Mouse (Mus musculus) forebrain, embryonic 10.5 days (tissue): ENCODE measurements around the gene Gm16181. TPM values are rescaled to one million over a fixed set of nuclear protein-coding genes. Genes with fewer than 3 reads are reported as not detected.

ENCODE experiments used
- DNase-seq: peaks from one replicate; pipeline ENCODE4 v3.0.0-alpha.2; 2017; ENCODE audit warnings: low spot score; ENCODE audit errors: extremely low spot score
- H3K27ac ChIP-seq: fragments of 300-500 bp; sonication (generic); 2 replicates; pipeline ENCODE4 v1.5.1; 2016; ENCODE audit warnings: mild to moderate bottlenecking
- H3K27me3 ChIP-seq: fragments of 300-500 bp; sonication (generic); 2 replicates; pipeline ENCODE4 v1.6.1; 2016; ENCODE audit warnings: mild to moderate bottlenecking; ENCODE audit not compliant: poor library complexity, severe bottlenecking
- H3K36me3 ChIP-seq: fragments of 300-500 bp; sonication (generic); replicated peaks from 2 replicates; pipeline ENCODE4 v1.6.1; 2016; ENCODE audit warnings: mild to moderate bottlenecking, moderate library complexity
- H3K4me1 ChIP-seq: fragments of 300-500 bp; sonication (generic); 2 replicates; pipeline ENCODE4 v1.6.1; 2016
- H3K4me3 ChIP-seq: fragments of 300-500 bp; sonication (generic); 2 replicates; pipeline ENCODE4 v1.5.1; 2016; ENCODE audit warnings: mild to moderate bottlenecking, moderate library complexity
- H3K9me3 ChIP-seq: fragments of 300-500 bp; sonication (generic); 2 replicates; pipeline ENCODE4 v1.6.1; 2016; ENCODE audit warnings: mild to moderate bottlenecking, moderate library complexity
- WGBS: fragments of 180-500 bp; shearing (Covaris S2); methylation state at CpG from one replicate; pipeline ENCODE4 v1.1.7; 2016; 5-methylcytosine and 5-hydroxymethylcytosine counted together
- polyA plus RNA-seq: library from polyadenylated mRNA; unstranded; fragments of >200 nt; fragmentation: Nextera tagmentation; extraction: Ambion mirVana; gene quantifications from 2 replicates; pipeline ENCODE4 v1.2.1, GENCODE M21; 2016

The Gm16181 gene
- polyA plus RNA-seq, result 0.53 TPM in 1 of 2 replicates, not detected in the other

DNA sequence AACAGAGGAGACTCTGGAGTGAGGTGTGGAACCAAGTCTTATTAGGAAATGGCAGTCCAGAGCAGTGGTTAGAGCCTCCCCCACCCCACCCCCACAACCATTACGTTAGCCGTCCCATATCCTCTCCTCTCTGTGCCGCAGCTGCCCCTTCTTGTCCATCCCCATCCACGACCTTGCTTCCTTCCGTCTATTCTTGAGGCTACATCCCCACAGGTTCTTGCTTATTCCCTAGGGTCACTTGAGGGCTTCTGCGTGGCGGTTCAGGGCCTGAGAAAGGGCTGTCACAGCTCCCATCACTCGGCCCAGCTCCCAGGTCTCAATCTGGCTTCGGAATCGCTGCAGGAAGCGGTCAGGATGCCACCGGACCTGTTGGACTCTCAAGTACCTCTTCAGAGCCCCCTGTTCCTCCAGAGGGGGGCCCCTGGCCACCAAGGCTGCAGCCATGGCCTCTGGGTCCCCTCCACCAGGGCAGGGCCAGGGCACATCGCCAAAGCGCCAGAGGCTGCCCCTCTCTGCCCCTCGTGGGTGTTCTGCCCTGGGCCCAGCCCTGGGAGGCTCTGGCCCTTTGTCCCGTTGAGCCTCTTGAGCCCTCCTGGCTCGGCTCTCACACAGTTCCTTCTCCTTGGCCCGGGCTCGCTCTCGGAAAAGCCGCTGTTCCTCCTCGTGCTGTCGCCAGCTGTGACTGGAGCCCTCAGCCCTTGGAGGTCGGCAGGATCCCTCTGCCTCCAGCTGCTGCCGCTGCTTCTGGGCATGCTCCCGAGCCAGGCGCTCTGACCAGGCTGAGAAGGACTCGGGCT lies at the start of gene Gm16181:
Gm16181 (plus strand) TSS at position 679 of the 797 bp plus-strand sequence.
- Histone ChIP-seq H3K27me3 (no peaks in the 10 kb centered on the region), H3K27ac (no peak within 1 kb of the TSS), H3K4me1 (no peaks in the 10 kb centered on the region), H3K36me3 (peaks cover 56% of the 10 kb centered on the region), H3K9me3 (no peaks in the 10 kb centered on the region), H3K4me3 (no peak within 1 kb of the TSS)
- DNase-seq, result no peak
- WGBS, result 87% methylated on average over 28 of the region's 28 CpGs

DNA sequence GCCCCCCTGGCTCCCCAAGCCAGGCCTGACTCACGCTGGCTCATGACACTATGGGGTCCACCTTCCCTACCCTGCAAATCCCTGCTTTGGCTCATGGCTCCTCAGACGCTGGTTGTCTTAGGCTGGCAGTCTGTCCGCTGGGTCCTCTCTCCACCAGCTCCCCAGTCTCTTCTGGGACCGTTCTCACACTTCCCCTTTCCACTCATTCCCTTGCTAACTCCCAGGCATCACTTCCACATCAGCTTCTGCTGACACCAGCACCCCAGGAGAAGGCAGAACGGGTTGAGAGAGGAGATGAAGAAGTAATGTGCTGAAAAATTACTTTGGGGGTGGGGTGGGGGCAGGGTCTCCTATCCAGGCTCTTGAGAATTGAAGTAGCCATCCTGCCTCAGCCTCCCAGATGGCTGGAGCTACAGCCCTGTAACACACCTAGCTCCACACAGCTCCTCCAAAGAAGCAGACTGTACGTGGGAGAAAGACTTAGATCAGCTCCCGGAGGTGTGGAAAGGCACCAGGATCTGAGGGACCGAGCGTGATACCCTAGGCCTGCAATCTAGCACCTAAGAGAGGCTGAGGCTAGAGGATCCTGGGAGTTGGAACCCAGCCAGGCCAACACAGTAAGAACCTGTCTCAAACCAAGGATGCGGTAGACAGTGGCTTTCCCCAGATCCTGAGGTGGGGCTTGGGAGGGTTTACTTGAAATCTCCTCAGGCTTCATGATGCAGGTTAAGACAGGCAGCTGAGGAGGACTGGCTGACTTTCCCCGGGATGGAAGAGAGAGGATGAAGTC lies 48.0 kb upstream of the Gm16181 start:
- Histone ChIP-seq H3K4me3 (no peak overlapping the region), H3K27me3 (no peaks in the 10 kb centered on the region), H3K36me3 (no peaks in the 10 kb centered on the region), H3K27ac (no peak overlapping the region), H3K4me1 (0 out of 2 replicates have a peak, but pooled peaks cover 3% of the 10 kb centered on the region), H3K9me3 (no peaks in the 10 kb centered on the region)
- no peak for DNase-seq
- WGBS, result 76% methylated on average over 11 of the region's 11 CpGs

DNA sequence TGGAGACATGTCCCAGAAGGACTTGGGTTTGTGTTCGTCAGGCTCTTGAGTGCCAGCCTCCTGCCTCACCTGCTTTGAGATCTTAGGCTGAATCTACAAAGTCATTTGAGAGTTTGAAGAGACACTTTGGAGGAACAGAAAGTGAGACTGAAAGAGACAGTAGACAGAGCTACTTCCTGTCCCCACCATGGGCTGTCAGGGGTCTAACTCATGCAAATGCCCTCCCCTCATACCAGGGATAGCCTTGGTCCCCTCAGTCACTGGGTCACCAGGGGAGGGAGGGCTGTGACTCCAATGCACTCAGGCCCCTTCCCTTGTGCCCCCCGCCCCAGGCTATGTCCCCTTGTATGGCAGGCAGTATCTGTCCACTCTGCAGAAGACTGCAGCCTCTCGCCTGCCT lies 47.3 kb upstream of the Gm16181 start:
- no peaks in the 10 kb centered on the region for H3K36me3 ChIP-seq

DNA sequence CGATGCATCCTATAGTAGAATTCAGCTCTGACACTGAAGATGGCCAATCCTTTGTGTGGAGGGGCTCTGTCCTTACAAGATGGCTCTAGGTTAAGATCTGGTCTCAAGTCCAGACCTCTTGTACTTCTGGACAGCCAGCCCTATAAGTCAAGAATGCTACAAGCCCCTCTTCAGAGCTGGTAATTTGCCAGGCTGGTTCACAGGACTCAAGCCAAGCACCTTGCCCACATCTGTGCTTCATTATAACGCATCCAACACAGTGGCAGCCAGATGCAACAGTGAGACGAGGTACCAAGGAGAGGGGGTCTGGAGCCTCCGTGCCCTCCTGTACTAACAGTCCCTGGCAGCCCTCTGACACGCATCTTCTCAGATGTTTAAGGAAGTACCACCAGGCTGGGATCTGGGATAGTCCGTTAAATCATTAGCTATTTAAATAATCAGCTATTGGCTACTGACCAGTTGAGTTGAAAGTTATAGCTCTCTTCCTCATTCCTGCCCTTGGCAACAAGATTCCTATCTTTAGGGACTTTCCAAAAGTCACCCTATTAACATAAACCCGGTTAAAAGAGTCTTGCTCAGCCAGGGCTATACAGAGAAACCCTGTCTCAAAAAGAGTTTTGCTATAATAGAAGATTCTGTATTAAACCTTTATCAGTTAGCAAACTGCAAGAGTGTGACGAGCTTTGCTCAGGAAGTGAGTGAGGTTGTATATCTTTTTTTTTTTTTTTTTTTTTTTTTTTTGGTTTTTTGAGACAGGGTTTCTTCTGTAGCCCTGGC lies 46.2 kb upstream of the Gm16181 start:
- Histone ChIP-seq H3K4me1 (0 out of 2 replicates have a peak, but pooled peaks cover 3% of the 10 kb centered on the region), H3K9me3 (no peaks in the 10 kb centered on the region), H3K4me3 (no peak overlapping the region), H3K36me3 (no peaks in the 10 kb centered on the region), H3K27ac (no peak overlapping the region), H3K27me3 (no peaks in the 10 kb centered on the region)
- 79% methylated on average over 8 of the region's 8 CpGs for WGBS
- DNase-seq, result no peak

More for the DNA sequence above, 47.3 kb upstream of the Gm16181 start:
- Histone ChIP-seq H3K4me3 (no peak overlapping the region), H3K4me1 (0 out of 2 replicates have a peak, but pooled peaks cover 3% of the 10 kb centered on the region), H3K27ac (no peak overlapping the region), H3K9me3 (no peaks in the 10 kb centered on the region), H3K27me3 (no peaks in the 10 kb centered on the region)
- no peak for DNase-seq
- 77% methylated on average over 3 of the region's 3 CpGs for WGBS

DNA sequence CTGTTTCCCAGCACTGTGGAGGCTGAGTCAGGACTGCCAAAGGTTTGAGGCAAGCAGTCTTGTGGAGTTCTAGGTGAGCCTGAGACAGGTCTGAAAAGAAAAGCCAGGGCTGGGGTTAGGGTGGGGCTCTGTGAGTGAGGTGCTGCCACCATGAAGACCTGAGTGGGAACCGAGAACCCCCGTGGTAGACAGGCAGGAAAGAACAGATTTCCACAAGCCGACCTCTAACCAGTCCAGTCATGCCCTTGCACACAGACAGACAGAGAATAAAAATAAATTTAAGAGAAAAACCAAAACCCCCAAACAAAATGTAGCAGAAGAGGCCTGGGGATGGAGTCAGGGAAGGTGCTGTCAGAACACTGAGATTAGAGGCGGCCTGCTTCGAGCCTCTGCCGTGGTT lies 45.3 kb upstream of the Gm16181 start:
- Histone ChIP-seq H3K27ac (no peak overlapping the region), H3K36me3 (no peaks in the 10 kb centered on the region), H3K4me1 (0 out of 2 replicates have a peak, but pooled peaks cover 3% of the 10 kb centered on the region), H3K4me3 (no peak overlapping the region), H3K27me3 (no peaks in the 10 kb centered on the region), H3K9me3 (no peaks in the 10 kb centered on the region)
- WGBS, result 81% methylated on average over 6 of the region's 6 CpGs
- DNase-seq, result no peak

DNA sequence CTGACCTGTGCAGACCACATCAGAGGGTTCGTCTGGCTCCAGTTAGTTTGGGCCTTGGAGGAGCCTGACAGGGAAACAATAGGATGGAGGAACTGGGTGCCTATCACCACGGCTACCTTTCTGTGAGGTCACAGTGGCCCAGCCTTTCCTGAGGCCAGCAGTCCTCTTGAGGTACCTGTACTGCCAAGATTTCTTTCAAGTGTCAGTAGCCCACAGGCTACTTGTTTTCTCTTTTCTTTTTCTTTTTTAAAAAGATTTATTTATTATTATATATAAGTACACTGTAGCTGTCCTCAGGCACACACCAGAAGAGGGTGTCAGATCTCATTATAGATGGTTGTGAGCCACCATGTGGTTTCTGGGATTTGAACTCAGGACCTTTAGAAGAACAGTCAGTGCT lies 44.7 kb upstream of the Gm16181 start, which contains the start of gene Aif1:
Aif1 (minus strand) TSS at position 101 of the 400 bp plus-strand sequence.
- 0 out of 2 replicates have a peak, but pooled peaks cover 3% of the 10 kb centered on the region for H3K4me1 ChIP-seq
- no peak for DNase-seq
- WGBS, result 57% methylated on average over 2 of the region's 2 CpGs
- no peaks in the 10 kb centered on the region for H3K36me3 ChIP-seq
- H3K27ac ChIP-seq, result no peak within 1 kb of the TSS
- no peaks in the 10 kb centered on the region for H3K9me3 ChIP-seq
- H3K4me3 ChIP-seq, result no peak within 1 kb of the TSS
- no peaks in the 10 kb centered on the region for H3K27me3 ChIP-seq

DNA sequence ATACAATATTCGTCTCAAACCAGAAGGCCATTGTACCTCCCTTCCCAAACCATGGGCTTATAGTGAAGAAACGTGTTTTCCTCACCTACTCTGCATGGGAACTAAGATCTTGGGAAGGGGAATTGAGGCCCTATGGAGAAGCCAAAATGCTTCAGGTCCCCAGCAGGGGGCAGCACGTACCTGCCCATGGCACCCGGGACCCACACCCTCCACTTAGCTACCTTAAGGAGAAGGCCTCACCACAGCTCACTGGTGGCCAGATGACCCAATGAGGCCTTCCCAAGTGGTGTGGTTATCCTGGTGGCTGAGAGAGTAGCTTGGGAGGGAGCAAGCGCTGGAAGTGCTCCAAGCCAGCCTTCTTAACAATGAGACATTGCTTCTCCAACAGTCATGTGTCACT lies 42.1 kb upstream of the Gm16181 start:
- peak; percentile 64 for DNase-seq
- no peaks in the 10 kb centered on the region for H3K27me3 ChIP-seq
- H3K36me3 ChIP-seq, result no peaks in the 10 kb centered on the region
- H3K4me3 ChIP-seq, result no peak overlapping the region
- H3K4me1 ChIP-seq, result 0 out of 2 replicates have a peak, but pooled peaks cover 3% of the 10 kb centered on the region
- H3K9me3 ChIP-seq, result no peaks in the 10 kb centered on the region
- 16% methylated on average over 5 of the region's 5 CpGs for WGBS
- H3K27ac ChIP-seq, result no peak overlapping the region

DNA sequence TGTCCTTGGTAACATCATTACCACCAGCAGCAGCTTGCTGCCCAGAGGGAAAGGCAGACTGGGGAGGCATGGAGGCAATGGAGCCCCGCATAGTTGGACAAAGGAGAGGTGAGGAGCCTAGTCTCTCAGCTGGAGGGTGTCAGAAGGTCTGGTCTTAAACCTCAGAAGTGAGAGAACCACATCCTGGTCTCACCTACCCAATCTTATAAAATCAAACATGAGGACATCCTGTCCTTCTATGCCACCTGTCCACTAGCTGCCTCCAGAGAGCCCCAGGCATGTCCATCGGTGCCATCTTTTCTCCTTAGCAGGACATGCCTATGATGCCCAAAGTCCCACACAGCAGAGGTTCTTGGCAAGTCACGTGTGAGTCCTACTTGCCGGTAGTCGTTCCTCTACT lies 40.5 kb upstream of the Gm16181 start:
- no peak for DNase-seq
- H3K27me3 ChIP-seq, result no peaks in the 10 kb centered on the region
- no peak overlapping the region for H3K27ac ChIP-seq
- H3K36me3 ChIP-seq, result no peaks in the 10 kb centered on the region
- no peak overlapping the region for H3K4me3 ChIP-seq
- 92% methylated on average over 5 of the region's 5 CpGs for WGBS
- H3K4me1 ChIP-seq, result 0 out of 2 replicates have a peak, but pooled peaks cover 3% of the 10 kb centered on the region
- H3K9me3 ChIP-seq, result no peaks in the 10 kb centered on the region

DNA sequence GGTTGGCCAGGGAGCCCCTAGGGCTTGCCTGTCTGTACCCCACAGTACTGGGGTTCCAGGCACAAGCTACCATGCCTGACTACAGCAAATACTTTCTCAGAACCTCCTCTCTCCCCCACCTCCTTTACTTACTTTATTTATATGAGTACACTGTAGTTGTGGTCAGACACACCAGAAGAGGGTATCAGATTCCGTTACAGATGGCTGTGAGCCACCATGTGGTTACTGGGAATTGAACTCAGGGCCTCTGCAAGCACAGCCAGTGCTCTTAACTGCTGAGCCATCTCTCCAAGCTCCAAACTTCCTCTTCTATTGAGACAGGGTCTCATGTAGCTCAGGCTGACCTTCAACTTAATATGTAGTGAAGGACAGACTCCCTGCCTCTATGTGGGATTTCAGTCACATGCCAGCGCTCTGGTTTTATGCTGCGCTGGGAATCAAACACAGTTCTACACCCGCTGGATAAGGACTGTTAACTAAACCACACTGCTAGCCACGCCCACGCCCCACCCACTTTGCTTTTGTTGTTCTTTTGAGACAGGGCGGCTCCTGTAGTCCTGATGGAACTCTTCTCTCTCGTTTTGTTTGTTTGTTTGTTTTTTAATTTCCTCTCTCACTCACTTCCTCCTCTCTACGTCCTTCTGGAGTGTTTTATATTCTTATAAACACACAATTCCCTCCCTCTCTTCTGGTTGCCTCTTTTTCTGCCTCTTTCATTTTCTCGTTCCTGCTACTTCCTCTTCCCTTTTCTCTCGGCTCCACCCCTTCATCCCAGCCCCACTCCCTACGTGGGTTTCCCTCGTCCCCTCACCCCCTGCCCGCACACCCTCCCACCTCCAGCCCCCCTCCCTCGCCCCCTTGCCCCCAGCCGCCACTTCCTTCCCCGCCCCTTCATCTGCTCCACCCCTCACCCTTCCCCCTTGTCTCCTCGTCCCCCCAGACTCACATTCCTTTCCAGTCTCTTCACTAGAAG lies 34.7 kb upstream of the Gm16181 start:
- H3K36me3 ChIP-seq, result no peaks in the 10 kb centered on the region
- H3K4me3 ChIP-seq, result peak overlapping the region; percentile 57
- no peaks in the 10 kb centered on the region for H3K9me3 ChIP-seq
- DNase-seq, result peak; percentile 62
- peak overlapping the region; percentile 86 for H3K27ac ChIP-seq
- 4% methylated on average over 18 of the region's 18 CpGs for WGBS
- H3K27me3 ChIP-seq, result no peaks in the 10 kb centered on the region
- H3K4me1 ChIP-seq, result peaks cover 27% of the 10 kb centered on the region

DNA sequence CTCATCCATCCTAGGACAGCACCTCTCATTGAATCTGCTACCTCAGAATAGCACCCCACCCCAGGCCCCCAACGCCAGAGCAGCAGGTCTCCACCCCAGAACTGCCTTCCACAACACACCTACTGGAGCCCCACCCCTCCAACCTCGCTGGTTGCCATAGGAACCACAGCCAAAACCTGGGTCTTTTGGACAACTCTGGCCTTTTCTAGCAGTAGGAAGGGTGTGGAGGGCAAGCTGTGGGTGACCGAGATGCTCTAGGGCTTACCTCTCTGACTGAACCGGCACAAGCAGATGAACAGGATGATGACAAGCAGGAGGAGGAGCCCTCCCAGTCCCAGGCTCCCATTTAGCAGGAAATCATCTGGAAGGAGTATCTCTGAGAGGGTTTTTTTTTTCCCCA lies 34.0 kb upstream of the Gm16181 start:
- DNase-seq, result peak; percentile 40
- Histone ChIP-seq H3K4me3 (peak overlapping the region; percentile 57), H3K36me3 (no peaks in the 10 kb centered on the region), H3K4me1 (peaks cover 27% of the 10 kb centered on the region), H3K27ac (peak overlapping the region; percentile 86), H3K9me3 (no peaks in the 10 kb centered on the region), H3K27me3 (no peaks in the 10 kb centered on the region)
- WGBS, result under 1% methylated on average over 4 of the region's 4 CpGs

DNA sequence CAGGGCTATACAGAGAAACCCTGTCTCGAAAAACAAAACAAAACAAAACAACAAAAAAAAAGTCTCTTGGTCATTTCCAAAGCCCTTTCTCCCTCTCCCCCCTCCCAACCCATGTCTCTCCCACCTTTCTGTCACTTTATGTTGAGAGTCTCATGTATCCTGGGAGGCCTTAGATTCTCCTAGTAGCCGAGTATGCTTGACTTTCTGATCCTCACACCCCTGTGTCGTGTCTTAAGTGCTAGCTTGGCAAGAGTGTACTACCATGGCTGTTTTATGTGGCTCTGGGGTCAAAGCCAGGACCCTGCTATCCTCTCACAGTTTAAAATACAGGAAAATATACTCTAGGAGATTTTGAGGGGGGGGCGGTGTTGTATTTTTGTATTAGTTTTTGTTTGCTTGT lies 33.3 kb upstream of the Gm16181 start:
- no peak overlapping the region for H3K4me3 ChIP-seq
- 79% methylated on average over 4 of the region's 4 CpGs for WGBS
- H3K27me3 ChIP-seq, result no peaks in the 10 kb centered on the region
- H3K9me3 ChIP-seq, result no peaks in the 10 kb centered on the region
- DNase-seq, result no peak
- no peaks in the 10 kb centered on the region for H3K36me3 ChIP-seq
- peaks cover 27% of the 10 kb centered on the region for H3K4me1 ChIP-seq
- 0 out of 2 replicates have a peak overlapping the region, but pooled peaks have one; percentile 53 for H3K27ac ChIP-seq
